Mouse (Mus musculus) cerebellum, postnatal 25 days (tissue): ENCODE results near the gene Emilin1.

Experiments
- DNase-seq, 2 experiments: peaks; one replicate each; pipeline ENCODE4 v3.0.0; 2021; ENCODE audit warnings: mixed read lengths in 2 of 2

The Emilin1 gene

DNA sequence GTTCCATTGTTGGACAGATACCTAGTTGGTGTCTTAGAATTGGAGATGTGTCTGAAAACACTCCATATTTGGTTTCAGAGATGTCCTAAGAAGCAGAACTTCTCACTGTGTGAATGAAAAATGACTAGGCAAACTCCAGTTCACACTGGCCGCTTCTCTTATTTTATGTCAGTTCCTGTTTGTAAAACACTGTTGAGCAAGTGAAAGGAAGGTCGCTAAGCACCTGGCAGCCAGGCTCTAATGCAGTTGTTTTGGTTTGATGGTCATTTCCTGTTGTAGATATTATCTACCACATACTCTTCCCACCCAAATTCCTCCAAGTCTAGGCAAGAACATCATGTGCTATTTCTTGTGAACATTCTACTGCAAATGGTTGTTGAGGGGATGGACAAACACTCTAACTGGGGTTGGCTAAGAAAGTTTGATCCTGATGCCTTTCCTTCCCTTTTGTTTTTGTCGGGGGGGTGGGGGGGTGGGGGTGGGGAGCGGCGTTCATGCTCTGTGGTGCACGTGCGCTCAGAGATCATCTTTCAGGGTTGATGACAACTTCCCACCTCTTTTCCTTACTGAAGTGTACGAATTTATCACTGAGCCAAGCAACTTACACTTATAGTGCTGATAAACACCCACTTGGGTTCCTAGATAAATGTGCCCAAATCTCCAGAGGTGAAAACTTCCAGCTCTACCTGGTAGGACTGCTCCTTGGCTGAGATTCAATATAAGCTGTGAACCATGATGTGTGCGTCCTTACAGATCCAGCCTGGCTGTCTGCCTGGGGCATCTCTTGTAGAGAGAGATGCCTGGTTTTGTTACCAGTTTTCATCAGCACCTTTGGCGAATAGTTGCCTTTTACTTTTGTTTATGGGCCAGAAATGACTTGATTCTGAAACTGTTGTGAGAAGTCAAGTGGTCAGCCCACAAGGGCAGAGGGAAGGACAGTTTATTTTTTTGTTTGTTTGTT lies 48.6 kb downstream of the Emilin1 start:
- no peak for DNase-seq

GRCm38 (mm10) chr5:30963916-30964315 lies 50.7 kb downstream of the Emilin1 start:
- DNase-seq, result no peak

DNA sequence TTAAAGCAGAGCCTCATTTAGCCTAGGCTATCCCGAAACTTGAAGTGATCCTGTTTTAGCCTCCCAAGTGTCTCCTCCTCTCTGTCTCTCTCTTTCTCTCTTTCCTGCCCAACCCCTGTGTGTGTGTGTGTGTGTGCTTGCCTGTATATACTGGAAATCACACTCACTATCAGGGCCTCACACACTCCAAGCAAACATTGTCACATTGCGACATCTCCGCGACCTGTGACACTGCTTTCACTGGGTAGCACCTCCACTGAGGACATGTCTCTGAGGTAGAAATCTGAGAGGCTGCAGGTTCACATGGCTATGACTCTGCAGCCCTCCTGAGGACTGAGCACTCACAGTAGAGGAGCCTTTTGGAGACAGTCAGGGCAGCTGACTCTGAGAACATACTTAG lies 53.0 kb downstream of the Emilin1 start:
- no peak for DNase-seq

DNA sequence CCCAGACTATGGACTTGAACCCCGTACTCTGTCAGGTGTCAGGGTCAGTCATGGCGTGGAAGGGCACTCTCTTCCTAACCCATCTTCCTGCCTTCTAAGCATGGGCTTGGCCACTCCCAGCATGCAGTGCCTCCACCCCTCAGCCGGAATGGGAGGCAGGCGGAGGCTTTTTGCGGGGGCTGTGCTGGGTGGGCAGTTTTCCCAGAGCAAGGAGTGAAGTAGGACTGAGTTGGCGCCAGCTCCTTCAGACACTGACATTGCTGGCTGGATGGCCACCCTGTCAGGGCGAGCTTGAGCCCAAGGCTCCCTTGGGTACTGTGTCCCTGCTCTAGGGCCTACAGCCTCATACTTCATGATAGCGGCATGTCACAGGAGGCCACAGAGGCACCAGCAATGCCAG lies 55.2 kb downstream of the Emilin1 start, which contains the start of gene Tcf23:
Gene Tcf23, plus strand, starts transcription at position 247 of the 400 bp plus-strand sequence.
- no peak for DNase-seq

DNA sequence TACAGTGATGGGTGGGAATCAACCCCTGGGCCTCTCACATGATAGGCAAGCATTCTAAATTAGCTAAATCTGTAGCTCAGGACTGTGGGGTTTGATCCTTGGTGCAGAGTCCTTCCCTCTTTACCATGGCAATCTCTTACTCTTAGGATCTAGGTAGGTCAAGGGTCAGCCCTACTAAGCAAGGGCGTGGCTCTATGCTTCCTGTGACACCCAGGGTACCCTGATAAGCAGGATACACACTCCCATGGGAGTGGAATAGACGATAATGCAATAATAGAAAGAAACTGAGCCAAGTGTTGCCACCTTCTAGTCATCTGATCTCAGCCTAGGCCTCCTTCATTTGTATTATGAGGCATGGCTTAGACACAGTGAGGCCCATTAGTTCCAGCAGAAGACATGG lies 56.2 kb downstream of the Emilin1 start:
- DNase-seq, result no peak
